Mouse (Mus musculus) embryonic facial prominence, embryonic 13.5 days (tissue): ENCODE measurements around the gene Anks3. TPM values are rescaled to one million over a fixed set of nuclear protein-coding genes. Genes with fewer than 3 reads are reported as not detected.

Experiments
- ATAC-seq: fragments of 200-750 bp; cut with Nextera tagmentation; 2 replicates; pipeline ENCODE4 v1.8.0; 2017; ENCODE audit warnings: low read depth; ENCODE audit not compliant: insufficient number of reproducible peaks, insufficient read depth, low FRiP score, low TSS enrichment
- H3K27ac ChIP-seq: fragments of 300-500 bp; sonication (generic); 2 replicates; pipeline ENCODE4 v1.5.1; 2015; ENCODE audit warnings: moderate library complexity, mild to moderate bottlenecking, inconsistent platforms
- H3K27me3 ChIP-seq: fragments of 300-500 bp; sonication (generic); 2 replicates; pipeline ENCODE4 v1.6.1; 2015; ENCODE audit warnings: mild to moderate bottlenecking, inconsistent platforms
- H3K36me3 ChIP-seq: fragments of 300-500 bp; sonication (generic); 2 replicates; pipeline ENCODE4 v1.6.1; 2015; ENCODE audit warnings: mild to moderate bottlenecking, inconsistent platforms
- H3K4me1 ChIP-seq: fragments of 300-500 bp; sonication (generic); 2 replicates; pipeline ENCODE4 v1.6.1; 2015; ENCODE audit warnings: inconsistent platforms
- H3K4me2 ChIP-seq: fragments of 300-500 bp; sonication (generic); 2 replicates; pipeline ENCODE4 v1.6.1; 2015; ENCODE audit warnings: moderate library complexity, mild to moderate bottlenecking, inconsistent platforms
- H3K4me3 ChIP-seq: fragments of 300-500 bp; sonication (generic); 2 replicates; pipeline ENCODE4 v1.5.1; 2015; ENCODE audit warnings: mild to moderate bottlenecking, inconsistent platforms
- H3K9ac ChIP-seq: fragments of 300-500 bp; sonication (generic); 2 replicates; pipeline ENCODE4 v1.6.1; 2015; ENCODE audit warnings: mild to moderate bottlenecking, inconsistent platforms
- H3K9me3 ChIP-seq: fragments of 300-500 bp; sonication (generic); 2 replicates; pipeline ENCODE4 v1.6.1; 2016; ENCODE audit warnings: inconsistent platforms
- WGBS: fragments of 180-500 bp; shearing (Covaris S2); methylation state at CpG from one replicate; pipeline ENCODE4 v1.1.7; 2015; ENCODE audit warnings: mixed read lengths; 5-methylcytosine and 5-hydroxymethylcytosine counted together
- polyA plus RNA-seq: library from polyadenylated mRNA; unstranded; fragments of >200 nt; fragmentation: Nextera tagmentation; extraction: Ambion mirVana; gene quantifications from 2 replicates; pipeline ENCODE4 v1.2.1, GENCODE M21; 2015

Gene Anks3
- polyA plus RNA-seq, 1 experiment from 2014 or later: 68.4 TPM

DNA sequence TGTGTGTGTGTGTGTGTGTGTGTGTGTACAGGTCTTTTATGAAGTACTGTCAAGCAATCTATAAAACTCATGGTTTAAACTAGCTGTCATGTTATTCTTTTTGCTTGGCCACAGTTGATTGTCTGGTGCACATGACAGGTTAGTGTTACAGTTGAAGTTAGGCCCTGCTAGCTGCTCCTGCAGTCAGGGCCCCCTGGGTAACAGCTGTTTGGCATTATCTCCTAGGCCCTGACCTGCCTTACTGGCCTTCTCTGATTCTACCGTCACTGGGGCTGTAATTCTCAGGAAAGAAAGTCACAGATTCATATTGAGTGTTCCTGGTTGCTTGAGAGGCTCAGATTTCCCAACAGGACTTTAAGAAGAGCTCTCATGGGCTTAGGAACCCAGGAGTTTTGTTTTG, 58.4 kb downstream of the Anks3 start:
- H3K27ac ChIP-seq: no peak overlapping the region
- H3K4me2 ChIP-seq: no peak overlapping the region
- H3K27me3 ChIP-seq: no peaks in the 10 kb centered on the region
- H3K4me3 ChIP-seq: no peak overlapping the region
- WGBS: 16% methylated on average over 1 of the region's 1 CpGs
- peaks cover 25% of the 10 kb centered on the region for H3K4me1 ChIP-seq
- no peak for ATAC-seq
- no peaks in the 10 kb centered on the region for H3K9me3 ChIP-seq
- H3K9ac ChIP-seq: no peak overlapping the region
- H3K36me3 ChIP-seq: peaks cover 29% of the 10 kb centered on the region

DNA sequence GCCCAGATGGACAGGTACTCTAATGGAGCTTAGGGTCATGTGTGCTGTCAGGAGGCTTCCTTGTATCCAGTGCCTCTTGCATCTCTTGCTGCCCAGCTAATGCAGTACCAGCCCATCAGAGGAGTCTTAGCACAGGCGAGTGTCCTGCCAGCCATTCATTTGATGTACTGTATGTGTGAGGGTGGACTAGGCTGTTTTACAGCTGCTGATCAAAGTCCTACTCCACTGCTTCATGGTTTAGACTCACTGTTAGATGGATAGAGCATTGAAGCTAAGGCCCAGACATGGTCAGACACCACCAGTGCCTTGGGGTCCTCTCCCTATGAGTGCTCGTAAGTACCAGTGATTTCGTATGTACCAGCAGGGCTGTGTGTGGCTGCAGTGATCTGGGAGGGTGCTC, 59.1 kb downstream of the Anks3 start:
- H3K27ac ChIP-seq: no peak overlapping the region
- H3K9me3 ChIP-seq: no peaks in the 10 kb centered on the region

GRCm38 (mm10) chr16:4903491-4904102, 60.4 kb downstream of the Anks3 start:
- peaks cover 10% of the 10 kb centered on the region for H3K36me3 ChIP-seq
- peaks cover 25% of the 10 kb centered on the region for H3K4me1 ChIP-seq
- ATAC-seq: no peak
- H3K9ac ChIP-seq: no peak overlapping the region
- 84% methylated on average over 6 of the region's 6 CpGs for WGBS
- no peak overlapping the region for H3K4me3 ChIP-seq
- H3K4me2 ChIP-seq: no peak overlapping the region
- no peaks in the 10 kb centered on the region for H3K9me3 ChIP-seq
- H3K27me3 ChIP-seq: no peaks in the 10 kb centered on the region
- H3K27ac ChIP-seq: no peak overlapping the region

More for the DNA sequence above, 59.1 kb downstream of the Anks3 start:
- Histone ChIP-seq H3K4me1 (peaks cover 25% of the 10 kb centered on the region), H3K36me3 (peaks cover 23% of the 10 kb centered on the region), H3K4me3 (no peak overlapping the region), H3K9ac (peak overlapping the region; percentile 21; the same call in 1 of the 2 replicates), H3K4me2 (no peak overlapping the region), H3K27me3 (no peaks in the 10 kb centered on the region)
- WGBS: 94% methylated on average over 3 of the region's 3 CpGs
- no peak for ATAC-seq

DNA sequence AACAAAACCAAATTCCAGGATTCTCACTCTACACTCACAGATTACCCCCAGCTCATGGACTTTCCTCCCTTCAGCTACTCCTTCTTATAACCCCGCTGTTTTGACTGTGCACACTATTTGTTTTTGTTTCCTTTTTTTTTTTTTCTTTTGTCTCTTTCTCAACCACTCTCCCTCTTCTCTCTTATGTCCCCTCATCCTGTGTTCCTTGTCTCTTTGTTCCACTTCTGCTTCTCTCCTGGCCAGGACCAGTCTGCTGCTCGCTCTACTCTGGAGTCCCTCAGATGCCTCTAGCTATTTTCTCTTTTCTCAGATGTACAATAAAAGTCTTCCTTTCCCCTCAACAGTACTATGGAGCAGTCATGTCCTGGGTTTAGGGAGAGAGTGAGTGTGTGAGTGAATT, 61.6 kb downstream of the Anks3 start:
- no peak overlapping the region for H3K4me2 ChIP-seq
- peaks cover 22% of the 10 kb centered on the region for H3K4me1 ChIP-seq
- WGBS: 83% methylated on average over 2 of the region's 2 CpGs
- no peaks in the 10 kb centered on the region for H3K9me3 ChIP-seq
- no peak for ATAC-seq
- H3K4me3 ChIP-seq: no peak overlapping the region
- no peaks in the 10 kb centered on the region for H3K27me3 ChIP-seq
- no peak overlapping the region for H3K27ac ChIP-seq
- peaks cover 2% of the 10 kb centered on the region for H3K36me3 ChIP-seq
- H3K9ac ChIP-seq: no peak overlapping the region

DNA sequence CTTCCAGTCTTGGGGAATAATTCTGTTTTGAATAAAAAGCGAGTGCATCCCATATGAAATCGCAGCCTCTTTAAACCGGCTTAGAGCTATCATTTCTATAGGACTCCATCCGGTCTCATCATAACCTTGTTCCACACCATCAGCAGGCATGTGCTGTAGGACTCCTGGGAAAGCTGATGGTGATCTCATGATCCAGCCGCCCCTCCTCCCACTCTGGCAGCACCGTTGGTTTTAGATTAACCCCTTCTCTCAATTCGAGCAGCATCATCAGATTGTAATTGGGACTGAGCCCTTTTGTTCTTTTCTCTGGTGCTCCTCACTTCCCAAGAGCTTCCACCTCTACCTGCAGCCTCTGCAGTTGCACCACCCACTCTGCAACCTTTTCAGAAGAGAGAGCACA, 62.8 kb downstream of the Anks3 start:
- Histone ChIP-seq H3K27me3 (no peaks in the 10 kb centered on the region), H3K27ac (no peak overlapping the region), H3K4me2 (no peak overlapping the region), H3K4me3 (no peak overlapping the region), H3K9me3 (no peaks in the 10 kb centered on the region), H3K9ac (no peak overlapping the region), H3K36me3 (0 out of 2 replicates have a peak, but pooled peaks cover 4% of the 10 kb centered on the region), H3K4me1 (peaks cover 18% of the 10 kb centered on the region)
- ATAC-seq: no peak
- 41% methylated on average over 7 of the region's 7 CpGs for WGBS

DNA sequence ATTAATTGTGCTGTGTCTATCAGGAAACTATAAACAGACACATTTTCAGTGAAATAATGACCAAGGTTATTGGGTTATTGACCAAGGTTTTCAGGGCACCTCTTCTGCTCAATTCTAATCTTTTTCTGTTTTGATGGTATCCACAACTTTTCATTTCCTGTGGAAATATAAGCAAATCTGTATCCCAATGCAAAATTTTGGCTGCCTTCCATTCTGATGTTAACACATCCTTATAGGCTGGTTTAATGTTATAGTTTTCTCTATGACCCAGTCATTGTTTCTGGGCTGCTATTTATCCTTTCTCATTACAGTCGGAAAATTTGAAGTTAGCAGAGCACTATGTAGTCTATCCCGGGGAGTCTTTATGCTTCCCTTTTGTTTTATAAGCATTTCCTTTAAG, 64.3 kb downstream of the Anks3 start:
- no peak overlapping the region for H3K9ac ChIP-seq
- ATAC-seq: no peak
- 94% methylated on average over 2 of the region's 2 CpGs for WGBS

GRCm38 (mm10) chr16:4898881-4899280, 65.1 kb downstream of the Anks3 start:
- ATAC-seq: no peak
- no peaks in the 10 kb centered on the region for H3K9me3 ChIP-seq
- WGBS: 95% methylated on average over 6 of the region's 6 CpGs

More for the DNA sequence above, 64.3 kb downstream of the Anks3 start:
- no peak overlapping the region for H3K4me3 ChIP-seq
- H3K27me3 ChIP-seq: no peaks in the 10 kb centered on the region
- no peak overlapping the region for H3K27ac ChIP-seq
- no peaks in the 10 kb centered on the region for H3K9me3 ChIP-seq
- H3K4me2 ChIP-seq: no peak overlapping the region
- H3K36me3 ChIP-seq: peaks cover 5% of the 10 kb centered on the region; the same call in 1 of the 2 replicates
- H3K4me1 ChIP-seq: peaks cover 8% of the 10 kb centered on the region

DNA sequence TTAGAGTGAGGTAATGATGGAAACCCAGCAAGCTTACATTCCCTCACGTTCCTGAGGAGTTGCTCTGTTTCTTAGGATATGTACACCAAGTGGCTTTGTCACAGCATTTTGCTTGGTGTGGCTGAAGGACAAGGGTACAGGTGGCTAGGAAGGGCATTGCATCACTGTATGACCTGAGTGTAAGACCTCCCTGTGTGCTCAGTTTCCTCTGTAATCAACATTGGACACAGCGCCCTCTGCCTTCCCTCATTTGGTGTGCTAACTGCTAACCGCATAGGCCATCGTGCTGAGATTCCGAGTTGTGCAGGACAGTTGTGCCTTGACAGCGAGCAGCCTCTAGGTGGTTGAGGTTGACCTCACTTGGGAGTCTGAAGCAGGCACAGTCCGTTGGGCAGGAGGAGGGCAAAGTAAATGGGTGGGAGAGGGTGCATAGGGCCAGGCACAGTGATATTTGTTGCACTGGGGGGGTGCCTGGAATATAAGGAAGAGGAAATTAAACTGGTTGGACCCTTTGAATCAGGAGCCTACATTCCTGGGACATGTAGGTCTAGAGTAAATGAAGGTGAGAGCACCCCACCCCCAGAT, 66.8 kb downstream of the Anks3 start:
- WGBS: 59% methylated on average over 7 of the region's 7 CpGs
- Histone ChIP-seq H3K9ac (no peak overlapping the region), H3K36me3 (peaks cover 11% of the 10 kb centered on the region; the same call in 1 of the 2 replicates), H3K4me2 (no peak overlapping the region), H3K9me3 (no peaks in the 10 kb centered on the region), H3K4me3 (no peak overlapping the region), H3K27ac (no peak overlapping the region), H3K27me3 (no peaks in the 10 kb centered on the region), H3K4me1 (peaks cover 5% of the 10 kb centered on the region; the same call in 1 of the 2 replicates)
- ATAC-seq: no peak

More at GRCm38 (mm10) chr16:4898881-4899280, 65.1 kb downstream of the Anks3 start:
- H3K27me3 ChIP-seq: no peaks in the 10 kb centered on the region
- peaks cover 11% of the 10 kb centered on the region; the same call in 1 of the 2 replicates for H3K36me3 ChIP-seq
- no peak overlapping the region for H3K9ac ChIP-seq
- no peak overlapping the region for H3K4me2 ChIP-seq
- peaks cover 4% of the 10 kb centered on the region; the same call in 1 of the 2 replicates for H3K4me1 ChIP-seq
- H3K4me3 ChIP-seq: no peak overlapping the region
- no peak overlapping the region for H3K27ac ChIP-seq

- Histone ChIP-seq H3K4me3 (no peak overlapping the region), H3K36me3 (peaks cover 11% of the 10 kb centered on the region; the same call in 1 of the 2 replicates), H3K9ac (no peak overlapping the region), H3K27me3 (no peaks in the 10 kb centered on the region), H3K4me2 (no peak overlapping the region), H3K4me1 (peaks cover 7% of the 10 kb centered on the region; the same call in 1 of the 2 replicates), H3K27ac (0 out of 2 replicates have a peak overlapping the region, but pooled peaks have one; percentile 5), H3K9me3 (no peaks in the 10 kb centered on the region)
- no peak for ATAC-seq
- WGBS: 74% methylated on average over 5 of the region's 5 CpGs
These were observed 67.6 kb downstream of the Anks3 start for GRCm38 (mm10) chr16:4896249-4897027.

- no peak overlapping the region for H3K27ac ChIP-seq
- H3K4me2 ChIP-seq: no peak overlapping the region
- H3K27me3 ChIP-seq: no peaks in the 10 kb centered on the region
- H3K36me3 ChIP-seq: peaks cover 17% of the 10 kb centered on the region; the same call in 1 of the 2 replicates
- no peak overlapping the region for H3K4me3 ChIP-seq
- WGBS: 80% methylated on average over 7 of the region's 7 CpGs
- no peaks in the 10 kb centered on the region for H3K9me3 ChIP-seq
- peaks cover 13% of the 10 kb centered on the region for H3K4me1 ChIP-seq
- no peak overlapping the region for H3K9ac ChIP-seq
- no peak for ATAC-seq
These were observed 69.7 kb downstream of the Anks3 start for GRCm38 (mm10) chr16:4894201-4894908.

DNA sequence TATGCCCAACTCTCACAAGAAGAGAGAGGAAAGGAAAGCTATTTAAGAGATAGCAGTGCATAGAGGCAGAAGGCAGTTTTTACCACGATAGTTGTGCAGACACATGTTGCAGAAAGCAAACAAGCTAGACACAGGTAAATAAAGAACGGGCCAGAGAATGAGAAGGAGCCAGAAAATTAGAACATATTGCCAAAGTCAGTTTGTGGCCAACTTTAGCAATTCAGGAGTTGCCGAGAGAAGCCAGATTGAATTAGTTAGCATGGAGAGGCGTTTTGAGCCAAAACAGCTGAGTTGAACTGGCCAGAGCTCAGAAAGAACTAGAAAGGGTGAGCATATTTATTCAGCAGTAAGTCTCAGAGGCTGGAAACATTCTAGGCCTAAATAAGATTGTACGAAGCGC, 71.8 kb downstream of the Anks3 start:
- peaks cover 17% of the 10 kb centered on the region; the same call in 1 of the 2 replicates for H3K36me3 ChIP-seq
- 80% methylated on average over 6 of the region's 6 CpGs for WGBS
- peaks cover 29% of the 10 kb centered on the region for H3K4me1 ChIP-seq
- H3K4me2 ChIP-seq: no peak overlapping the region
- H3K27ac ChIP-seq: no peak overlapping the region
- H3K4me3 ChIP-seq: no peak overlapping the region
- no peak overlapping the region for H3K9ac ChIP-seq
- H3K9me3 ChIP-seq: no peaks in the 10 kb centered on the region
- ATAC-seq: no peak
- H3K27me3 ChIP-seq: no peaks in the 10 kb centered on the region
